Mouse (Mus musculus) heart, postnatal 0 days (tissue): ENCODE data around the gene Ankrd17. TPM values are rescaled to one million over a fixed set of nuclear protein-coding genes. Genes with fewer than 3 reads are reported as not detected.

ENCODE experiments used
- ATAC-seq: fragments of 200-750 bp; cut with Nextera tagmentation; 2 replicates; pipeline ENCODE4 v1.8.0; 2017; ENCODE audit warnings: low read depth, moderate number of reproducible peaks, moderate library complexity; ENCODE audit not compliant: insufficient read depth
- DNase-seq: peaks from one replicate; pipeline ENCODE4 v3.0.0-alpha.2; 2016; ENCODE audit warnings: low spot score
- H3K27ac ChIP-seq: fragments of 300-500 bp; sonication (generic); 2 replicates; pipeline ENCODE4 v1.5.1; 2014; ENCODE audit warnings: low read depth, mild to moderate bottlenecking
- H3K27me3 ChIP-seq: fragments of 300-500 bp; sonication (generic); 2 replicates; pipeline ENCODE4 v1.6.1; 2014; ENCODE audit warnings: low read length, mixed read lengths; ENCODE audit not compliant: control insufficient read depth, insufficient read depth
- H3K36me3 ChIP-seq: fragments of 300-500 bp; sonication (generic); replicated peaks from 2 replicates; pipeline ENCODE4 v1.6.1; 2014; ENCODE audit warnings: low read length, mixed read lengths; ENCODE audit not compliant: control insufficient read depth, insufficient read depth
- H3K4me1 ChIP-seq: fragments of 300-500 bp; sonication (generic); 2 replicates; pipeline ENCODE4 v1.6.1; 2014; ENCODE audit warnings: antibody characterized with exemption; ENCODE audit not compliant: control insufficient read depth, insufficient read depth
- H3K4me2 ChIP-seq: fragments of 300-500 bp; sonication (generic); 2 replicates; pipeline ENCODE4 v1.6.1; 2014; ENCODE audit warnings: low read depth, mild to moderate bottlenecking, low read length, moderate library complexity
- H3K4me3 ChIP-seq: fragments of 300-500 bp; sonication (generic); 2 replicates; pipeline ENCODE4 v1.5.1; 2014; ENCODE audit warnings: low read depth, low read length
- H3K9ac ChIP-seq: fragments of 300-500 bp; sonication (generic); replicated peaks from 2 replicates; pipeline ENCODE4 v1.6.1; 2014; ENCODE audit warnings: low read depth, low read length, mixed read lengths
- H3K9me3 ChIP-seq: fragments of 300-500 bp; sonication (generic); replicated peaks from 2 replicates; pipeline ENCODE4 v1.6.1; 2016; ENCODE audit warnings: low read length; ENCODE audit not compliant: control insufficient read depth
- CTCF ChIP-seq: IDR thresholded peaks from 2 replicates; pipeline ENCODE4 v1.5.1; 2016; ENCODE audit warnings: antibody characterized with exemption, control low read depth, low read depth
- EP300 ChIP-seq: IDR thresholded peaks from 2 replicates; pipeline ENCODE4 v1.6.1; 2016; ENCODE audit warnings: antibody characterized with exemption, low read depth
- WGBS: fragments of 180-500 bp; shearing (Covaris S2); extraction: QIAGEN DNeasy Blood & Tissue Kit; methylation state at CpG from one replicate; pipeline ENCODE4 v1.1.7; 2014; 5-methylcytosine and 5-hydroxymethylcytosine counted together
- polyA plus RNA-seq: library from polyadenylated mRNA; unstranded; fragments of >200 nt; fragmentation: Nextera tagmentation; extraction: Ambion mirVana; gene quantifications from 2 replicates; pipeline ENCODE4 v1.2.1, GENCODE M21; 2015
- total RNA-seq: library from RNA; depleted of rRNA; stranded (reverse); fragments of >200 nt; gene quantifications from 2 replicates; pipeline ENCODE4 v1.2.3, GENCODE M21; 2014; ENCODE audit warnings: low replicate concordance

The Ankrd17 gene
- total and polyA plus RNA-seq, 2 experiments from 2014 or later, result 13.0 to 49.0 TPM

- Histone ChIP-seq H3K27ac (no peak overlapping the region), H3K4me3 (no peak overlapping the region), H3K4me2 (no peak overlapping the region), H3K4me1 (no peaks in the 10 kb centered on the region), H3K9ac (no peak overlapping the region), H3K9me3 (no peaks in the 10 kb centered on the region), H3K27me3 (no peaks in the 10 kb centered on the region), H3K36me3 (peaks cover 76% of the 10 kb centered on the region)
- 87% methylated on average over 2 of the region's 2 CpGs for WGBS
- ATAC-seq, result no peak
- TF ChIP-seq EP300, result no peak
- TF ChIP-seq CTCF, result no peak
- no peak for DNase-seq
These were observed 119.4 kb downstream of the Ankrd17 start for GRCm38 (mm10) chr5:90246987-90247386.

GRCm38 (mm10) chr5:90246567-90246966 is 119.8 kb downstream of the Ankrd17 start:
- Histone ChIP-seq H3K4me3 (no peak overlapping the region), H3K9ac (no peak overlapping the region), H3K4me2 (no peak overlapping the region), H3K9me3 (no peaks in the 10 kb centered on the region), H3K27ac (no peak overlapping the region), H3K27me3 (no peaks in the 10 kb centered on the region), H3K36me3 (peaks cover 76% of the 10 kb centered on the region), H3K4me1 (no peaks in the 10 kb centered on the region)
- TF ChIP-seq EP300, result no peak
- DNase-seq (no peak), ATAC-seq (no peak)
- 69% methylated on average over 4 of the region's 4 CpGs for WGBS

DNA sequence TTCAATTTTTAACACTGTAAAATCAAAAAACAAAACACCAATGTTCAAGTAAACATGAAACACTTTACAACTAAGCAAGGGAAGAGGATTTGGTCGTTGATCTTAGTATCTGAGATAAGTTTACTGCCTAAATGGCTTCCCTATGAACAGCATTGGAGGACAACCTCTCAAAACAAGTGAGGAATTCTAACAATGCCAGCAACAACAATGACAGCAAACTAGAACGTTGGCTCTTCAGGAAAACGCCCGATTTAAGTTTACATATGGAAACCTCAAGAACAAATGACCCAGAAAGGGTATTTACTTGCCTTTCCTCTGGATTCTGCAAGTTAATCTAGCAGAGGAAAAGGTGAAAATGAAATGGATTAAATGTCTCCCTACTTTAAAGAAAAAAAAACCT is 121.0 kb downstream of the Ankrd17 start:
- Histone ChIP-seq H3K4me1 (no peaks in the 10 kb centered on the region), H3K36me3 (peaks cover 73% of the 10 kb centered on the region), H3K4me3 (no peak overlapping the region), H3K27ac (no peak overlapping the region), H3K9ac (no peak overlapping the region), H3K9me3 (no peaks in the 10 kb centered on the region), H3K4me2 (no peak overlapping the region), H3K27me3 (no peaks in the 10 kb centered on the region)
- DNase-seq (no peak), ATAC-seq (no peak)
- WGBS, result 42% methylated on average over 4 of the region's 4 CpGs
- TF ChIP-seq CTCF, result no peak
- TF ChIP-seq EP300, result no peak

DNA sequence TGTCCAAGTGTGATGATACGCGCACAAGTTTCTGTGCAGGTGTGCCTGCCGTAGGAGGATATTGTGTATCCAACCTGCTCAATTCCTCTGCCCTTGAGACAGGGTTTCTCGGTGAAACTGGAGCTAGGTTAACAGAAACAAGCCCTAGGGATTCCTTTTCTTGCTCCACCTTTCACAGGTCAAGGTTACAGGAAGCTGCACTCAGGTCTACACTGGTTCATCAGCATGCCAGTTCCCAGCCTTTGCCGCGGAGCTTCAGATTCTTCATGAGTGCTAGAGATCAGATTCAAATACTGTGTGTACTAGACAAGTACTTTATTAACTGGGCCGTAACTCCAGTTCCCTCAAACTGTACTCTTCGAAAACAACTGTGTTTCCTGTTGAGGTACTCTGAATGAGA is 131.2 kb downstream of the Ankrd17 start:
- H3K9ac ChIP-seq, result no peak overlapping the region
- TF ChIP-seq EP300, result no peak
- no peak for TF ChIP-seq CTCF
- no peak overlapping the region for H3K4me3 ChIP-seq
- no peaks in the 10 kb centered on the region for H3K9me3 ChIP-seq
- 94% methylated on average over 8 of the region's 8 CpGs for WGBS
- peaks cover 90% of the 10 kb centered on the region for H3K36me3 ChIP-seq
- no peak overlapping the region for H3K4me2 ChIP-seq
- ATAC-seq (no peak), DNase-seq (no peak)
- H3K27me3 ChIP-seq, result no peaks in the 10 kb centered on the region
- no peak overlapping the region for H3K27ac ChIP-seq
- H3K4me1 ChIP-seq, result no peaks in the 10 kb centered on the region

GRCm38 (mm10) chr5:90233305-90233704 is 133.1 kb downstream of the Ankrd17 start:
- no peaks in the 10 kb centered on the region for H3K9me3 ChIP-seq
- no peak for TF ChIP-seq CTCF
- no peak for TF ChIP-seq EP300
- no peaks in the 10 kb centered on the region for H3K27me3 ChIP-seq
- ATAC-seq (no peak), DNase-seq (no peak)
- no peaks in the 10 kb centered on the region for H3K4me1 ChIP-seq
- H3K36me3 ChIP-seq, result peaks cover 91% of the 10 kb centered on the region
- no peak overlapping the region for H3K27ac ChIP-seq
- WGBS, result 93% methylated on average over 4 of the region's 4 CpGs
- H3K4me3 ChIP-seq, result no peak overlapping the region
- H3K4me2 ChIP-seq, result no peak overlapping the region
- no peak overlapping the region for H3K9ac ChIP-seq

GRCm38 (mm10) chr5:90229760-90230159 is 136.6 kb downstream of the Ankrd17 start:
- Histone ChIP-seq H3K9me3 (no peaks in the 10 kb centered on the region), H3K4me2 (no peak overlapping the region), H3K27ac (no peak overlapping the region), H3K4me3 (no peak overlapping the region), H3K9ac (no peak overlapping the region), H3K36me3 (peaks cover 81% of the 10 kb centered on the region), H3K4me1 (no peaks in the 10 kb centered on the region), H3K27me3 (no peaks in the 10 kb centered on the region)
- DNase-seq (no peak), ATAC-seq (no peak)
- no peak for TF ChIP-seq CTCF
- no peak for TF ChIP-seq EP300
- 93% methylated on average over 2 of the region's 2 CpGs for WGBS
